In the genomic region with DNA sequence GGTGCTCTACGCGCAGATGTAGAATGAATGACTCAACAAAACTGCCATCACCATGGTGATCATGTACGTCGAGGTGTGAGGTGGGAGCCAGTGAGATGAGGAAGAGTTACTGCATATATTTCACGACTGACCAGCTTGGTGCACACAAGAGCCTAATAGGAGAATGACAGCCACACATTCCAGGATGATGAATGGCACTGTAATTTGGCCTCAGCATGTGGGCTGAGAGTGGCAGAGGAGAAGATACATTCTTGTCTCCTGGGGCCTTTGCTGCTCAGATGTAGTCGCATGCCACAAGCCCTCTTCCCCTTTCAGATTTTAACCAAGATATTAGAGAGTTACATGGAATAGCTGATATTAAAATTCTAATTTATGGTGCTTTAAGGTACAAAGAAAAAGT, we compare ENCODE assay signal across 31 mouse cellular contexts.
DNase-seq lines count a peak whose midpoint lies in the region; ATAC-seq and TF ChIP-seq lines count a peak whose summit lies in the region.
"Had no signal": no experiment of that assay in that cellular context is flagged by ENCODE, and none has a peak within 500 bp of the region (broad histone marks: within the 10 kb centered on the region; RNA-seq: fewer than 3 reads in every experiment).

No protein-coding gene starts in this region.

- no peak overlapping the region for H3K9ac ChIP-seq in midbrain, postnatal 0 days (replicated peaks; ENCODE audit: low read length, poor library complexity, severe bottlenecking)
- no peak overlapping the region for H3K9ac ChIP-seq in midbrain, embryonic 16.5 days (ENCODE audit: low read depth, low read length)
- H3K9ac ChIP-seq: embryonic facial prominence, embryonic 12.5 days; limb, embryonic 12.5 days; liver, embryonic 15.5 days; lung, embryonic 14.5 days; midbrain, embryonic 15.5 days had no signal

- no peak overlapping the region for H3K27ac ChIP-seq in heart, embryonic 10.5 days
- H3K27ac ChIP-seq in midbrain, postnatal 0 days (ENCODE audit: low read depth, low read length), result no peak overlapping the region
- H3K27ac ChIP-seq in midbrain, embryonic 16.5 days (ENCODE audit: low read length), result no peak overlapping the region
- H3K27ac ChIP-seq: embryonic facial prominence, embryonic 12.5 days; kidney, postnatal 0 days; limb, embryonic 12.5 days; liver, embryonic 15.5 days; midbrain, embryonic 10.5 days; midbrain, embryonic 15.5 days; stomach, postnatal 0 days had no signal

- no peaks in the 10 kb centered on the region for H3K27me3 ChIP-seq in heart, embryonic 10.5 days (ENCODE audit: insufficient read depth, poor library complexity, severe bottlenecking)
- H3K27me3 ChIP-seq in midbrain, postnatal 0 days (ENCODE audit: insufficient read depth, low read length), result no peaks in the 10 kb centered on the region
- H3K27me3 ChIP-seq in midbrain, embryonic 16.5 days (ENCODE audit: control insufficient read depth, insufficient read depth, low read depth, low read length), result no peaks in the 10 kb centered on the region
- H3K27me3 ChIP-seq: embryonic facial prominence, embryonic 12.5 days; liver, embryonic 15.5 days; midbrain, embryonic 15.5 days had no signal

- H3K9me3 ChIP-seq in heart, embryonic 10.5 days, result no peaks in the 10 kb centered on the region
- no peaks in the 10 kb centered on the region for H3K9me3 ChIP-seq in midbrain, postnatal 0 days (ENCODE audit: low read length)
- H3K9me3 ChIP-seq in midbrain, embryonic 16.5 days (replicated peaks; ENCODE audit: control insufficient read depth, low read length, poor library complexity, severe bottlenecking), result no peaks in the 10 kb centered on the region
- H3K9me3 ChIP-seq: embryonic facial prominence, embryonic 12.5 days; limb, embryonic 12.5 days; liver, embryonic 15.5 days; midbrain, embryonic 10.5 days; midbrain, embryonic 15.5 days had no signal

- no peak for ATAC-seq in midbrain, postnatal 0 days (ENCODE audit: low FRiP score)
- ATAC-seq in midbrain, embryonic 16.5 days, result no peak
- ATAC-seq: forebrain, embryonic 16.5 days; intestine, embryonic 16.5 days; midbrain, embryonic 15.5 days had no signal

- H3K36me3 ChIP-seq in heart, embryonic 10.5 days, result no peaks in the 10 kb centered on the region
- H3K36me3 ChIP-seq in midbrain, postnatal 0 days (ENCODE audit: insufficient read depth, low read length), result no peaks in the 10 kb centered on the region
- H3K36me3 ChIP-seq in midbrain, embryonic 16.5 days (ENCODE audit: control insufficient read depth, insufficient read depth, low read length), result no peaks in the 10 kb centered on the region
- H3K36me3 ChIP-seq: embryonic facial prominence, embryonic 12.5 days; limb, embryonic 12.5 days; liver, embryonic 15.5 days; midbrain, embryonic 10.5 days; midbrain, embryonic 15.5 days had no signal

- WGBS in heart, embryonic 10.5 days, result 68% methylated on average over 6 of the region's 6 CpGs
- WGBS in midbrain, postnatal 0 days, result 73% methylated on average over 6 of the region's 6 CpGs
- 70% methylated on average over 6 of the region's 6 CpGs for WGBS in midbrain, embryonic 16.5 days

- no peak overlapping the region for H3K4me3 ChIP-seq in heart, embryonic 10.5 days
- no peak overlapping the region for H3K4me3 ChIP-seq in midbrain, postnatal 0 days (ENCODE audit: low read depth, low read length)
- H3K4me3 ChIP-seq in midbrain, embryonic 16.5 days (ENCODE audit: low read depth, low read length), result no peak overlapping the region
- H3K4me3 ChIP-seq: embryonic facial prominence, embryonic 12.5 days; limb, embryonic 12.5 days; liver, embryonic 15.5 days; midbrain, embryonic 10.5 days; midbrain, embryonic 15.5 days; myocyte had no signal

- no peak overlapping the region for H3K4me2 ChIP-seq in midbrain, postnatal 0 days (ENCODE audit: low read depth, low read length, poor library complexity, severe bottlenecking)
- no peak overlapping the region for H3K4me2 ChIP-seq in midbrain, embryonic 16.5 days (ENCODE audit: low read length)
- H3K4me2 ChIP-seq: embryonic facial prominence, embryonic 12.5 days; heart, embryonic 11.5 days; limb, embryonic 12.5 days; liver, embryonic 15.5 days; lung, embryonic 14.5 days; midbrain, embryonic 15.5 days had no signal

- TF ChIP-seq CTCF in midbrain, postnatal 0 days (IDR thresholded peaks at IDR 0.05), result no peak

- peak; percentile 51 for DNase-seq in heart, adult 11 months
- no peak for DNase-seq in heart, embryonic 10.5 days (ENCODE audit: low spot score)
- peak; percentile 51 for DNase-seq in midbrain, postnatal 0 days (ENCODE audit: low spot score)
- peak; percentile 42 for DNase-seq in embryo, embryonic 11 days
- DNase-seq in retina, embryonic 14.5 days (ENCODE audit: low spot score), result peak; percentile 82
- no peak for DNase-seq in urinary bladder, adult 2 months (ENCODE audit: low spot score)
- DNase-seq in spleen, adult 18-20 months, result no peak
- DNase-seq: adrenal gland, adult 8-10 months; cerebellum, adult 9-10 months; cerebellum, postnatal 36 days; gastrocnemius, postnatal 14 days; heart, postnatal 36 days; kidney, adult 8-10 months; layer of hippocampus, adult 9-11 months; lung, embryonic 14.5 days; lung, postnatal 14 days; right cerebral cortex, adult 18-20 months; thymus, adult 18-20 months; thymus, postnatal 25 days had no signal

- peaks cover 4% of the 10 kb centered on the region; the same call in 1 of the 2 replicates for H3K4me1 ChIP-seq in heart, embryonic 10.5 days
- no peaks in the 10 kb centered on the region for H3K4me1 ChIP-seq in midbrain, postnatal 0 days (ENCODE audit: insufficient read depth, low read length)
- no peaks in the 10 kb centered on the region for H3K4me1 ChIP-seq in midbrain, embryonic 16.5 days (ENCODE audit: control insufficient read depth, insufficient read depth, low read length)
- H3K4me1 ChIP-seq: embryonic facial prominence, embryonic 12.5 days; limb, embryonic 12.5 days; liver, embryonic 15.5 days; midbrain, embryonic 10.5 days; midbrain, embryonic 15.5 days had no signal

Comparison
In these comparisons a context has a peak if more than half of its experiments do, and no peak if none do; other contexts are left out.
1. DNase-seq: peak in heart, adult 11 months (single experiment), midbrain, postnatal 0 days (single experiment), embryo, embryonic 11 days (single experiment) and retina, embryonic 14.5 days (single experiment); none in heart, embryonic 10.5 days (single experiment), urinary bladder, adult 2 months (single experiment) and spleen, adult 18-20 months (0 of 2).